Mouse (Mus musculus) G1E (cell line): ENCODE measurements at regions not wholly inside any gene's neighbourhood (a gene's known extent, or its start where the extent isn't known, plus 50 kb on each side); places are given as distances from the start of the nearest gene placed in this dataset.

Experiments used
- ATAC-seq: 2 replicates; pipeline ENCODE4 v1.8.0; 2016; ENCODE audit warnings: mild to moderate bottlenecking; ENCODE audit not compliant: insufficient number of reproducible peaks, poor library complexity, low FRiP score, severe bottlenecking; ENCODE audit errors: extremely low read depth
- DNase-seq: peaks from one replicate; pipeline ENCODE4 v3.0.0; 2012; ENCODE audit warnings: low spot score
- H3K27me3 ChIP-seq: 2 replicates; pipeline ENCODE4 v1.6.1; 2012; ENCODE audit warnings: mild to moderate bottlenecking, low read length, inconsistent platforms; ENCODE audit not compliant: insufficient read depth
- H3K36me3 ChIP-seq: replicated peaks from 2 replicates; pipeline ENCODE3; 2012; ENCODE audit warnings: mild to moderate bottlenecking, inconsistent platforms
- H3K4me1 ChIP-seq: 2 replicates; pipeline ENCODE4 v1.6.1; 2012; ENCODE audit warnings: low read depth, low read length, inconsistent platforms, mixed read lengths; ENCODE audit not compliant: insufficient read depth
- H3K4me3 ChIP-seq: 2 replicates; pipeline ENCODE4 v1.5.1; 2012; ENCODE audit warnings: low read depth, mild to moderate bottlenecking, inconsistent platforms, low read length, moderate library complexity, mixed read lengths
- H3K9me3 ChIP-seq: replicated peaks from 2 replicates; pipeline ENCODE4 v1.6.1; 2012; ENCODE audit warnings: inconsistent platforms
- CTCF ChIP-seq: IDR thresholded peaks from 2 replicates; pipeline ENCODE4 v1.5.1; 2012; ENCODE audit warnings: low read depth, low read length, inconsistent platforms, mixed read lengths
- GATA1 ChIP-seq: IDR thresholded peaks from 2 replicates; pipeline ENCODE4 v1.6.1; 2012; ENCODE audit warnings: borderline replicate concordance, low read length, inconsistent platforms, mixed read lengths
- GATA2 ChIP-seq: IDR thresholded peaks from 2 replicates; pipeline ENCODE4 v1.6.1; 2012; ENCODE audit warnings: low read depth, low read length, inconsistent platforms, borderline replicate concordance
- POLR2AphosphoS5 ChIP-seq: IDR thresholded peaks from 2 replicates; pipeline ENCODE4 v1.6.1; 2012; ENCODE audit warnings: low read depth, low read length, inconsistent platforms; ENCODE audit not compliant: insufficient replicate concordance
- TAL1 ChIP-seq: conservative IDR thresholded peaks from 2 replicates; pipeline ENCODE4 v1.6.1; 2012; ENCODE audit warnings: low read depth, low read length, inconsistent platforms, mixed read lengths

DNA sequence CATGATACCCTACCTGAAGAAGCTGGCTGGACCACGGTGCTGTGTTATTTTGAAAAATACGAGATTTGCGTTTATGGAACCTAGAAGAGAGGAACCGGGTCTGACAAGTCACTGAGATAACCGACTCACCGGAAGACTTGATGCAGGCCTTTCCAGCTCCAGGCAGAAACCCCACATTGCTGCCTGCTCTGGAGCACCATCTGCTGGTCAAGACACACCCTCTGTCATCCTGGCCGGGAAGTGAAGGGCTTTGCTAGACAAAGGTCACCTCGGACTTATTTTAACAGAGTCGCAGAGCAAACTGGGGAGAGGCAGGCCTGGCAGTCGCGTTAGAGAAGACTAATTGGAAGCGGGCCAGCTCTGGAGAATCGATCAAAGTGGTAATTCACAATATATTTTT lies 497.4 kb upstream of the Pkn2 start:
- no peak for ATAC-seq
- no peaks in the 10 kb centered on the region for H3K27me3 ChIP-seq
- H3K9me3 ChIP-seq = peaks cover 18% of the 10 kb centered on the region
- TF ChIP-seq POLR2AphosphoS5 (no peak), CTCF (no peak), GATA2 (no peak), TAL1 (no peak), GATA1 (no peak)
- H3K4me3 ChIP-seq = no peak overlapping the region
- H3K36me3 ChIP-seq = no peaks in the 10 kb centered on the region
- H3K4me1 ChIP-seq = no peaks in the 10 kb centered on the region
- DNase-seq = no peak

DNA sequence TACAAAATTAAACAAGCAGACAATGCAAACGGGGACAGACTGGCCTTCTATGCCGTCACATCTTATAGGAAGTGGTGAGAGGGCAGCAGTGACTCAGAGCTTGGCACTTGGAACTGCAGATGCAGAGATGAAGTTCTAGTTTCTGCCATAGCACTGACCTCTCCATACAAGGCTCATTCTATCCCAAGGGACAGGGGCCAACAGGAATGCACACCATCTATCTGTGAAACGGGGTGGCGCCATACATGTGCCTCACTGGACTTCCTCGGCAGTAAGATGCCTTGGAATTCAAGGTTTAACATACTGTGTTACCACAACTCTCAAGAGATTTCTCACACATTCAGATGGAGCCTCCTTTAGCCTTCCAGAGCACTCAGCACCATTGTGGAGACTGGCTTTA lies 495.6 kb upstream of the Pkn2 start:
- Histone ChIP-seq H3K27me3 (no peaks in the 10 kb centered on the region), H3K36me3 (no peaks in the 10 kb centered on the region), H3K4me3 (no peak overlapping the region), H3K9me3 (peaks cover 21% of the 10 kb centered on the region), H3K4me1 (no peaks in the 10 kb centered on the region)
- ATAC-seq = no peak
- TF ChIP-seq POLR2AphosphoS5 (no peak), CTCF (no peak)
- no peak for DNase-seq

- TF ChIP-seq GATA2 = no peak
- no peak for TF ChIP-seq GATA1
- no peak for TF ChIP-seq POLR2AphosphoS5
- TF ChIP-seq TAL1 = no peak
- no peak for TF ChIP-seq CTCF
- Histone ChIP-seq H3K27me3 (no peaks in the 10 kb centered on the region), H3K4me1 (no peaks in the 10 kb centered on the region), H3K9me3 (peaks cover 18% of the 10 kb centered on the region), H3K4me3 (no peak overlapping the region), H3K36me3 (no peaks in the 10 kb centered on the region)
- DNase-seq (no peak), ATAC-seq (no peak)
Observed at GRCm38 (mm10) chr3:143375527-143376061, 493.8 kb upstream of the Pkn2 start.

DNA sequence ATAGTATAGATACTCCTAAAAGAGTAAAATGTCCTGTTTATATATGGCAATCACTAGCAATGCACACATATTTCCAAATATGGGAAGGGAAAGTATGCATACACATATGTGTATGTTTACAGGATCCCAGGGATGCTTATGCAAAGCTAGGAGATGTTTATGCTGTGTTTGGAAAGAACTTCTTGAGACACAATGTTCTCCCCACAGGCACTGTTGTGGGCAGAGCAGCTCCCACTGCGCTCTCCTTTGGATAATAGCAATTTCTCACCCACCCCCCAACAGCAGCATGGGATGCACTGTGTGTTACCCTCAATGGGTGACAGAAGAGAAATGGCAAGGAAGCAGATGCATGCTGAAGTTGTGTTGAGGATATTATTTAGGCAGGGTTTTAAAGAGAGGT lies 491.7 kb upstream of the Pkn2 start:
- Histone ChIP-seq H3K36me3 (no peaks in the 10 kb centered on the region), H3K27me3 (no peaks in the 10 kb centered on the region), H3K4me3 (no peak overlapping the region), H3K9me3 (peaks cover 17% of the 10 kb centered on the region), H3K4me1 (no peaks in the 10 kb centered on the region)
- TF ChIP-seq CTCF (no peak), GATA1 (no peak), GATA2 (no peak), POLR2AphosphoS5 (no peak), TAL1 (no peak)
- no peak for DNase-seq
- ATAC-seq = no peak

DNA sequence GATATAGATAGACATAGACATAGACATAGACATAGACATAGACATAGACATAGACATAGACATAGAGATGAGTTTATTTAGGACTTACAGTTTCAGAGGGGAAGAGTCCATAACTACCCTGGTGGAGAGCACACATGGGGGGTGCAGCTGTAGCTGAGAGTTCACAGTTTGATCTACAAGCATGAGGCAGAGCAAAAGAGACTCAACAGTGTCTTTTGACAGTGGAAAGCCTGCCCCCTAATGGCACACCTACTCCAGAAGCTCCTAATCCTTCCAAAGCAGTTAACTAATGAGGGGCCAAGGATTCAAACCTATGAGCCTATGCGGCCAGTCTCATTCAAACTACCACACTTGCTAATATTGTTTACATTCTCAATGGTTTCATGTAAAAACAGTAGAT lies 487.2 kb upstream of the Pkn2 start:
- Histone ChIP-seq H3K4me3 (no peak overlapping the region), H3K4me1 (no peaks in the 10 kb centered on the region), H3K27me3 (no peaks in the 10 kb centered on the region), H3K36me3 (no peaks in the 10 kb centered on the region), H3K9me3 (peaks cover 9% of the 10 kb centered on the region; the same call in 1 of the 2 replicates)
- no peak for ATAC-seq
- no peak for TF ChIP-seq GATA2
- TF ChIP-seq TAL1 = no peak
- no peak for DNase-seq

GRCm38 (mm10) chr3:143340032-143340431 lies 458.2 kb upstream of the Pkn2 start:
- DNase-seq (no peak), ATAC-seq (no peak)
- peaks cover 20% of the 10 kb centered on the region for H3K9me3 ChIP-seq
- H3K4me1 ChIP-seq = no peaks in the 10 kb centered on the region
- no peak overlapping the region for H3K4me3 ChIP-seq
- no peaks in the 10 kb centered on the region for H3K36me3 ChIP-seq
- H3K27me3 ChIP-seq = no peaks in the 10 kb centered on the region
- TF ChIP-seq TAL1 (no peak), GATA1 (no peak), CTCF (no peak)

DNA sequence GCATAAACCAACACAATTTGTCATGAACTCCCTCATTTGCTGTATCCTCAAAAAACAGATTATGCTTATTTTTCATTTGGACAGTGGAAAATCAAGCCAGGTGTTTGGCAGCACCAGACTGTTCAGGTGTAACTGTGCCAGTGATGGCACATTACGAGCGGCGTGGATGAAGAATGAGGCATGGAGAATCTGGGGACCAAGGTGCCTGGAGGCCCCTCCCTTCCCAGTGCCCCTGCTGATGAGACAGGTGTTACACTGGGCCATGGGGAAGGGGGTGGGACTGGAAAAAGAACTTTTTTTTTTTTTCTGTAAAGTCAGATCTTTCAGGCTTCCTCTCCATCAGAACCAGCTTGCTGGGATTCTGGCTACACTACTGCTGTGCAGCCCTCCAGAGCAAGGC lies 451.5 kb upstream of the Pkn2 start:
- TF ChIP-seq GATA2 (no peak), GATA1 (no peak), TAL1 (no peak), POLR2AphosphoS5 (no peak), CTCF (no peak)
- Histone ChIP-seq H3K36me3 (no peaks in the 10 kb centered on the region), H3K4me3 (no peak overlapping the region), H3K4me1 (no peaks in the 10 kb centered on the region), H3K9me3 (peaks cover 17% of the 10 kb centered on the region), H3K27me3 (no peaks in the 10 kb centered on the region)
- ATAC-seq = no peak
- no peak for DNase-seq
